Mouse (Mus musculus): ENCODE results near the gene H2afv.
A peak's percentile ranks its signal among the peaks of the same experiment; 100 is the strongest.

The H2afv gene

GRCm38 (mm10) chr11:6388726-6389413 is 55.4 kb downstream of the H2afv start, which contains the start of gene Zmiz2:
Zmiz2 (plus strand) TSS chr11:6389074.
- DNase-seq = peak; percentile 95

- DNase-seq = no peak
Measured at GRCm38 (mm10) chr11:6388126-6388725, 56.0 kb downstream of the H2afv start.

- no peak for DNase-seq
Measured at GRCm38 (mm10) chr11:6380916-6381315, 63.3 kb downstream of the H2afv start.

Measured in embryo, embryonic 11 days (tissue).